Comparison of ENCODE assay signal across 8 mouse cellular contexts in genomic region chr8:3492901-3493844, GRCm38 (mm10). TPM values are rescaled to one million over a fixed set of nuclear protein-coding genes. Genes with fewer than 3 reads are reported as not detected.
DNase-seq lines count a peak whose midpoint lies in the region; ATAC-seq lines count a peak whose summit lies in the region.

Gene Zfp358 (plus strand): TSS chr8:3493138.

- peak; percentile 88 for DNase-seq in NIH3T3 (ENCODE audit: low read depth)
- DNase-seq in cerebellum, adult 9-11 months = peak; percentile 84
- peak; percentile 57 to 63 for DNase-seq in frontal cortex, postnatal 36 days (ENCODE audit: low spot score in 2 of 2)
- peak; percentile 74 for DNase-seq in layer of hippocampus, postnatal 36 days
- DNase-seq in lung, postnatal 4 days = peak; percentile 83 to 91
- DNase-seq in retina, postnatal 1 day = peak; percentile 92
- DNase-seq in thymus, postnatal 4 days = peak; percentile 85

- no peaks in the 10 kb centered on the region for H3K27me3 ChIP-seq in hindbrain, embryonic 13.5 days

- 1% methylated on average over 56 of the region's 64 CpGs for WGBS in hindbrain, embryonic 13.5 days

- peaks cover 34% of the 10 kb centered on the region for H3K36me3 ChIP-seq in hindbrain, embryonic 13.5 days

- peaks cover 39% of the 10 kb centered on the region for H3K4me1 ChIP-seq in hindbrain, embryonic 13.5 days (replicated peaks)

- ATAC-seq in hindbrain, embryonic 13.5 days (ENCODE audit: low FRiP score) = peak; percentile 89

- H3K4me3 ChIP-seq in hindbrain, embryonic 13.5 days = peak within 1 kb of the TSS; percentile 84

- peak within 1 kb of the TSS; percentile 92 for H3K27ac ChIP-seq in hindbrain, embryonic 13.5 days

- peak within 1 kb of the TSS; percentile 99 for H3K9ac ChIP-seq in hindbrain, embryonic 13.5 days

- peak within 1 kb of the TSS; percentile 84 for H3K4me2 ChIP-seq in hindbrain, embryonic 13.5 days

- H3K9me3 ChIP-seq in hindbrain, embryonic 13.5 days = peaks cover 7% of the 10 kb centered on the region; the same call in 1 of the 2 replicates

RNA-seq across cellular contexts. Expression of gene Zfp358, which starts in this region (rescaled TPM):
- polyA plus RNA-seq in hindbrain, embryonic 13.5 days (2015; fragmentation: Nextera tagmentation; extraction: Ambion mirVana) = 77.4 and 79.9 TPM in 2 replicates
- 10 to 100 TPM; 28.1 to 31.7 TPM for total RNA-seq in layer of hippocampus, postnatal 36 days (2021)

Comparison
In these comparisons a context has a peak if more than half of its experiments do, and no peak if none do; other contexts are left out.
1. Peak in every context shown above with its lines: DNase-seq, ATAC-seq, H3K4me3 ChIP-seq and H3K27ac ChIP-seq.